Mouse (Mus musculus) kidney, adult 2 months (tissue): ENCODE data around the gene Mosmo.

Source experiments
- CTCF ChIP-seq: fragments of 200-500 bp; conservative IDR thresholded peaks from 2 replicates; pipeline ENCODE4 v1.5.1; 2011; ENCODE audit warnings: low read depth, mild to moderate bottlenecking, control low read depth, low read length, moderate library complexity, mixed read lengths; ENCODE audit not compliant: insufficient read depth, insufficient read length
- POLR2A ChIP-seq: fragments of 200-500 bp; IDR thresholded peaks from one replicate; pipeline ENCODE4 v1.6.1; 2011; ENCODE audit warnings: low read depth, low read length, control low read depth

GRCm38 (mm10) chr7:120717261-120717660, 39.8 kb downstream of the Mosmo start:
- no peak for TF ChIP-seq POLR2A
- TF ChIP-seq CTCF: no peak
